Mouse (Mus musculus) heart, postnatal 0 days (tissue): ENCODE results near the gene Baz2b. TPM values are rescaled to one million over a fixed set of nuclear protein-coding genes. Genes with fewer than 3 reads are reported as not detected.

Experiments used
- ATAC-seq: fragments of 200-750 bp; cut with Nextera tagmentation; 2 replicates; pipeline ENCODE4 v1.8.0; 2017; ENCODE audit warnings: low read depth, moderate number of reproducible peaks, moderate library complexity; ENCODE audit not compliant: insufficient read depth
- DNase-seq: peaks from one replicate; pipeline ENCODE4 v3.0.0-alpha.2; 2016; ENCODE audit warnings: low spot score
- H3K27ac ChIP-seq: fragments of 300-500 bp; sonication (generic); 2 replicates; pipeline ENCODE4 v1.5.1; 2014; ENCODE audit warnings: low read depth, mild to moderate bottlenecking
- H3K27me3 ChIP-seq: fragments of 300-500 bp; sonication (generic); 2 replicates; pipeline ENCODE4 v1.6.1; 2014; ENCODE audit warnings: low read length, mixed read lengths; ENCODE audit not compliant: control insufficient read depth, insufficient read depth
- H3K36me3 ChIP-seq: fragments of 300-500 bp; sonication (generic); replicated peaks from 2 replicates; pipeline ENCODE4 v1.6.1; 2014; ENCODE audit warnings: low read length, mixed read lengths; ENCODE audit not compliant: control insufficient read depth, insufficient read depth
- H3K4me1 ChIP-seq: fragments of 300-500 bp; sonication (generic); 2 replicates; pipeline ENCODE4 v1.6.1; 2014; ENCODE audit warnings: antibody characterized with exemption; ENCODE audit not compliant: control insufficient read depth, insufficient read depth
- H3K4me2 ChIP-seq: fragments of 300-500 bp; sonication (generic); 2 replicates; pipeline ENCODE4 v1.6.1; 2014; ENCODE audit warnings: low read depth, mild to moderate bottlenecking, low read length, moderate library complexity
- H3K4me3 ChIP-seq: fragments of 300-500 bp; sonication (generic); 2 replicates; pipeline ENCODE4 v1.5.1; 2014; ENCODE audit warnings: low read depth, low read length
- H3K9ac ChIP-seq: fragments of 300-500 bp; sonication (generic); replicated peaks from 2 replicates; pipeline ENCODE4 v1.6.1; 2014; ENCODE audit warnings: low read depth, low read length, mixed read lengths
- H3K9me3 ChIP-seq: fragments of 300-500 bp; sonication (generic); replicated peaks from 2 replicates; pipeline ENCODE4 v1.6.1; 2016; ENCODE audit warnings: low read length; ENCODE audit not compliant: control insufficient read depth
- CTCF ChIP-seq: IDR thresholded peaks from 2 replicates; pipeline ENCODE4 v1.5.1; 2016; ENCODE audit warnings: antibody characterized with exemption, control low read depth, low read depth
- EP300 ChIP-seq: IDR thresholded peaks from 2 replicates; pipeline ENCODE4 v1.6.1; 2016; ENCODE audit warnings: antibody characterized with exemption, low read depth
- WGBS: fragments of 180-500 bp; shearing (Covaris S2); extraction: QIAGEN DNeasy Blood & Tissue Kit; methylation state at CpG from one replicate; pipeline ENCODE4 v1.1.7; 2014; 5-methylcytosine and 5-hydroxymethylcytosine counted together
- polyA plus RNA-seq: library from polyadenylated mRNA; unstranded; fragments of >200 nt; fragmentation: Nextera tagmentation; extraction: Ambion mirVana; gene quantifications from 2 replicates; pipeline ENCODE4 v1.2.1, GENCODE M21; 2015
- total RNA-seq: library from RNA; depleted of rRNA; stranded (reverse); fragments of >200 nt; gene quantifications from 2 replicates; pipeline ENCODE4 v1.2.3, GENCODE M21; 2014; ENCODE audit warnings: low replicate concordance

Baz2b gene
- total and polyA plus RNA-seq, 2 experiments from 2014 or later, result 40.3 to 46.2 TPM

DNA sequence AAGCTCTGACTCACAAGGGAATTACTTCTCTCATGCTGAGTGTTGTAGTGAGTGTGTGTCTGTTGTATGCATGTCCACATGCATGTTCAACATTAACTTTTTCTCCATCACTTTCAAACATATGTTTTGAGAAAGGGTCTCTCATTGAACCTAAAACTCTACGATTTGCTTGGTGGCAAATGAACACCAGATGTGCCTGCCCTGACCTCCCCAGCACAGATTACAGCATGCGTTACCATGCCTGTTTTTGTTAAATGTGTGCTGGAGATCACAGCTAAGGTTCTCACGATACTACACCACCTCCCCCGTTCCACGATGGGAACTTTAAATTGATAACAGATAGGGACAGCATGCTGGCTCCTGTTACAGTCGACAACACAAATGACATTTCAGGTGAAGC lies 222.1 kb downstream of the Baz2b start:
- Histone ChIP-seq H3K9ac (no peak overlapping the region), H3K9me3 (no peaks in the 10 kb centered on the region), H3K27me3 (no peaks in the 10 kb centered on the region), H3K4me1 (peaks cover 9% of the 10 kb centered on the region), H3K27ac (no peak overlapping the region), H3K4me3 (no peak overlapping the region), H3K36me3 (no peaks in the 10 kb centered on the region), H3K4me2 (no peak overlapping the region)
- no peak for TF ChIP-seq EP300
- ATAC-seq, result no peak
- 27% methylated on average over 6 of the region's 6 CpGs for WGBS
- no peak for DNase-seq

DNA sequence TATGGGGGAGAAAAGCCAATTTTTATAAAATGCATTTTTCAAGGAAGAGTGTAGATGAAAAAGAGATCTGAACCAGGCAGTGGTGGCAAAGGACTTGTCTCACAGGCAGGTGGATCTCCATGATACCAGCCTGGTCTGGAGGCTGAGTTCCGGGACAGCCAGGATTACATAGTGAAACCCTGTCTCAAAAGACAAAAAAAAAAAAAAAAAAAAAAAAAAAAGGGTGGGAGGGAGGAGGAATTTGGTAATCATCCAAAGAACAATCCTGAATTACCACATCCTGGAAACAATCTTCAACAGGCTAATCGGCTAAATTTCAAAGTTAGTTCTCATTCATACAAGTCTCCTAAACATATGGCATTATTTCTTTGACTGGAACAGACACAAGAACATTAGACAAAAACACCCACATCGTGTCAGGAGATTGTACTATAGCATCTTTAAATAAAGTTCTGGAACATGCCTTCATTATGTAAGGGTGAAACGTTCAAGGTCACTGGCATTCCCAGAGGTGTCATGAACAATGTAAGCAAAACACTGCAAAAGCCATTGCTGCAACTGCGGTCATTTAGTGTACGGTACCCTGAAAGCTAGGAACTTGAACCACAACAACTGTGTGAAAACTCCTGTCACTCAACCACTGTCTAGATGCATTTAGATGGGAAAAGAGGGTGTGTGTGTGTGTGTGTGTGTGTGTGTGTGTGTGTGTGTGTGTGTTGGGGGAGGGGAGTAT lies 230.0 kb downstream of the Baz2b start:
- Histone ChIP-seq H3K27me3 (no peaks in the 10 kb centered on the region), H3K9me3 (no peaks in the 10 kb centered on the region), H3K4me1 (peaks cover 14% of the 10 kb centered on the region), H3K9ac (no peak overlapping the region), H3K36me3 (peaks cover 23% of the 10 kb centered on the region; the same call in 1 of the 2 replicates), H3K4me3 (no peak overlapping the region), H3K4me2 (peak overlapping the region; percentile 18; the same call in 1 of the 2 replicates), H3K27ac (peak overlapping the region; percentile 59)
- no peak for TF ChIP-seq CTCF
- no peak for TF ChIP-seq EP300
- WGBS, result 15% methylated on average over 6 of the region's 6 CpGs
- ATAC-seq (0 out of 2 replicates have a peak, but pooled peaks have one; percentile 41), DNase-seq (no peak)

DNA sequence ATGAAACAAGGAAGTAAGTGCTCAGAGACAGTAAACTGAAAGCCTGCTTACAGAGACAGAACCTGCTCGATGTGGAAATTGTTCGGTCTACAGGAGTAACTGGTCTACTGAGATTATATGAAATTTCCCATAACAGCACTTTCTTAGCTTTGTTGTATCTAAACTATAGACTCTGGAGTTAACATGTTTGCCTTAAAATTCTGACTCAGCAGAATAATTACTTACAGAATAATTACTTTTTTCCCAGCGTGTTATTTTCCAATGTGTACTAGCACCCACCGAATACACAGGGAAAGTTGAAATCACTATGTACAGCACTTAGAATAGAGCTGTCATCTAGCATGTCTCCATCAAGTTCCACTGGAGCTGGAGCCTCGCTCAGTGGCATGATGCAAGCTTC lies 233.0 kb downstream of the Baz2b start:
- H3K4me1 ChIP-seq, result peaks cover 21% of the 10 kb centered on the region
- TF ChIP-seq EP300, result no peak
- TF ChIP-seq CTCF, result no peak
- DNase-seq (no peak), ATAC-seq (no peak)
- no peak overlapping the region for H3K4me2 ChIP-seq
- WGBS, result 67% methylated on average over 5 of the region's 5 CpGs
- no peaks in the 10 kb centered on the region for H3K27me3 ChIP-seq
- peaks cover 23% of the 10 kb centered on the region; the same call in 1 of the 2 replicates for H3K36me3 ChIP-seq
- H3K9me3 ChIP-seq, result no peaks in the 10 kb centered on the region
- H3K27ac ChIP-seq, result no peak overlapping the region
- H3K4me3 ChIP-seq, result no peak overlapping the region
- H3K9ac ChIP-seq, result no peak overlapping the region

DNA sequence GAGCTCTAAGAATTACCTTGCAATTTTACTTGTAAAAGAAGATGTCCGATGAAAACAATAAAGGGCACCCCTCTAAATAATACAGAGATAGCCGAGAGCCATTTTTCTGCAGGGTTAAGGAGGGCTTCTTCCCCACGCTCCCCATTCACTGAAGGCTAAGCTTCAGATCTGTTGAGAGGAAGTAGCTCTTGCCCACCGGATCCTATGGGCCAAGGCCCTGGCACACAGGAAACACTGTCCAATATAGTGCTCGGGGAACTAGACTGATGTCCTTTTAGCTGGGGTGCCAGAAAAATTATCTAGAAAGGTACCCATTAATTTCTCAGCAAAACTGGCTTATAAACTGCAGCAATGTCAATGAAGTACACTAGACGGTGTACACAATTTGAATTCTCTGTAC lies 233.9 kb downstream of the Baz2b start:
- Histone ChIP-seq H3K4me2 (no peak overlapping the region), H3K4me1 (peaks cover 21% of the 10 kb centered on the region), H3K27ac (no peak overlapping the region), H3K9me3 (no peaks in the 10 kb centered on the region), H3K9ac (no peak overlapping the region), H3K36me3 (peaks cover 23% of the 10 kb centered on the region; the same call in 1 of the 2 replicates), H3K27me3 (no peaks in the 10 kb centered on the region), H3K4me3 (no peak overlapping the region)
- DNase-seq (no peak), ATAC-seq (no peak)
- 80% methylated on average over 6 of the region's 6 CpGs for WGBS
- no peak for TF ChIP-seq EP300
- no peak for TF ChIP-seq CTCF

DNA sequence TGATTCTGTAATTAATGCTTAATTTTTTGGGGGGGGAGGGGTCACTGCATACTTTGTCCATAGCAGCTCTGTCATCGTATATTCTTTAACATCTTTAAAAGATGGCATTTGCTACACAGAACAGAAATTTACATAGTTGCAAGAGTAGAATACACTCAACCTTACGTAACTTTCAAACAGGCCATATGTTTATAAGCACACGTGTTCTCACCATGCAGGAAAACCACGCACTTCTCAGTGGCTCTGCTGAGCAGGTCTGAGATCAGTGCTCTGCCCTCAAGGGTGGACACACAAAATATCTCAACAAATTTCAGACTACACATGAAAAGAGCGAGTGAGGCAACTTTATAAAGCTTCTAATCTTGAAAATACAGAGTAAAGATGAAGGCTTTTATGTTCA lies 235.7 kb downstream of the Baz2b start:
- H3K9ac ChIP-seq, result no peak overlapping the region
- WGBS, result 87% methylated on average over 5 of the region's 5 CpGs
- no peaks in the 10 kb centered on the region for H3K9me3 ChIP-seq
- H3K4me3 ChIP-seq, result no peak overlapping the region
- TF ChIP-seq EP300 (no peak), CTCF (no peak)
- H3K27me3 ChIP-seq, result no peaks in the 10 kb centered on the region
- H3K4me1 ChIP-seq, result peaks cover 17% of the 10 kb centered on the region
- H3K36me3 ChIP-seq, result peaks cover 25% of the 10 kb centered on the region
- no peak for DNase-seq
- no peak for ATAC-seq
- H3K27ac ChIP-seq, result no peak overlapping the region
- no peak overlapping the region for H3K4me2 ChIP-seq
